Mouse (Mus musculus) retina, postnatal 1 day (tissue): ENCODE data around the gene Dthd1.
A peak's percentile ranks its signal among the peaks of the same experiment; 100 is the strongest.

Source experiments
- DNase-seq: peaks from one replicate; pipeline ENCODE4 v3.0.0-alpha.2; 2012

Dthd1 gene

DNA sequence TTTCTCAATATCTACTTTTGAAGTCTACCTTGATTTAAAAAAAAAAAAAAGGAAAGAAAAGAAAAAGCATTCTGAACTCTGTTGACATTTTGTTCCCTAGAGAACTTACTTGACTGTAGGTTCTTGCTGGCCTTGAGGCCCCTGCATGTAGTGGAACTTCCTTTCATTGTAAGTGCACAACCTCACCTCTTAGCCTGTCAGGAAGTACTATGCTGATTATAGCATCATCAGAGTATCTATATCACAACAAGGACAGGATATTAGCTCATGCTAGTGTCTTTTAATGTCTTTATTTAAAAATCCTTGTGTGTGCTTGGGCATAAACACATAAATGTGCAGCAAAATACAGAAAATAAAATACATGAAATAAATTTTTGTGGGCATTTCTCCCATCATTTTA, 53.4 kb downstream of the Dthd1 start:
- DNase-seq = no peak

GRCm38 (mm10) chr5:62879530-62879929, 65.9 kb downstream of the Dthd1 start:
- no peak for DNase-seq

DNA sequence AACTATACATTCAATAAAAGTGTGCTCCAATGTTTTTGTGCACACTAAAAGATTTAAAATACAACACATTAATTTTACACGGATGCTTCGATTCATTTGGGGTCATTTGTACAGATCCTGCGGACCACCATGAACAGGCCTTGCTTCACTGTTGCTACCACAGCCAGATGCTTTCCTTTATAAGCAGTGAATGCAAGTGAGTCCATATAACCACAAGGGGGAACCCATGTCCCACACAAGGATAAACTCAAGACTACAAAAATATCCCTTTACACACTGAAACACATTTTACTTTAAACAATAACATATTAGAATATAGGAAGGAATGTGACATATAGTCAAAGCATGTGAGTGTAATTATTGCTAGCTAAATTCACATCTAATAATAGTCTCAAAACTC, 81.7 kb downstream of the Dthd1 start:
- peak; percentile 42 for DNase-seq

GRCm38 (mm10) chr5:62906954-62907353, 93.3 kb downstream of the Dthd1 start:
- DNase-seq = no peak

DNA sequence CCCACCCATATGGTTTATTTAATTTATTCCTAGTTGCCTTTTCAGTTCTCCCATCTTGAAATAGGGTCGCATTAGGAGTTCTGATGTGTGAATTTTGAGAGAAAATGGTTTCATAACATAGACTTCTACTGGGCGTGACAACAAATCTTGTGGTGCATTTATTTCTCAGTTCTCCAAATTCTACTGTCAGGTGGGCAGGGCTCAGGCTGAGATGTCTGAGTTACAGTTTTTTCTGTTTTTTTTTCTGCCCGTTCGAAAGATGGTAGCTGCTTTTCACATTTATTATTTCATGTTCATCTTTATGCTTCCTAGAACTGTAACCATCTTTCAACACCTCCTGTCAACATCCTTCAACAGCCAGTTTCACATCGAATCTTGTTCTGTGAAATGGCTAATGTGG, 95.5 kb downstream of the Dthd1 start:
- no peak for DNase-seq

DNA sequence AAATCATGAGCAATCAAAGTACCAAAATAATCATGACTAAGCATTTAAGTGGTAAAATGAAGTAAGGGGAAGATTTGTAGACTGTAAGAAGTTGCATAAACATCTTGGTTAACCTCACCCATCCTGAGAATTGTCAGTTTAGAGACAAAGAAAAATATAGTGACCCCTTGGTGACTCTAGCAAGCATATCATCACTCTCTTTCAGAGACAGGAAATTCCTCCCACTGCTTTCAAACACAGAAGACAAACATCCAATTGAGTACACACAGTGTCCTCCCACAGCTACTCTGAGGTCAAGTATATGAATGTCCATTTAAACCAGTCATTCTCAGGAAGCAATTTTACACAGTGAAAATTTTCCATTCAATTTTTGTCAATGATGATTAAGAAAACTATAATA, 111.0 kb downstream of the Dthd1 start:
- no peak for DNase-seq
